Mouse (Mus musculus): ENCODE data around the gene Dpyd. TPM values are rescaled to one million over a fixed set of nuclear protein-coding genes. Genes with fewer than 3 reads are reported as not detected.

The Dpyd gene
- polyA plus RNA-seq, 1 experiment from 2014 or later, result 3.3 TPM

DNA sequence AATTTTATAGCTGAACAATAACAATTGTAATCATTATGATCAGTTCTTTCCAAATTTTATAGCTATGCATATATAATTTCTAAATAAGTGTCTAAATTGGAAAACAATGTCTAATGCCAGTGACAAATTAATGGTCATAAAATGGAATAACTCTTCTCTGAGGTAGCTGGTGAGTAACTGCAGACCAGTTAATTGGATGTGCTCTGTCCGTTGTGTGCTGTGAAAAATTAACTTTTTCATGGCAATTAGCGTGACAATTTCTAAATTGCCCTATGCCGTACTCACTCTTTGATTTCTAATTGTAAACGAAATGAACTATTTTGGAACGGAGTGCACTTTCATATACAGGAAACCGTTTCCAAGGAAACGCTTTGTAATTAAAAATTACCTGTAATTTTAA lies 869.8 kb downstream of the Dpyd start:
- ATAC-seq (ENCODE audit: insufficient number of reproducible peaks, insufficient read depth, low FRiP score, low read depth), result no peak
- H3K27me3 ChIP-seq (ENCODE audit: control insufficient read depth, insufficient read depth, low read length), result no peaks in the 10 kb centered on the region
- H3K9ac ChIP-seq (ENCODE audit: low read length), result no peak overlapping the region
- H3K36me3 ChIP-seq (ENCODE audit: control insufficient read depth, insufficient read depth, low read length), result no peaks in the 10 kb centered on the region
- H3K4me1 ChIP-seq (ENCODE audit: control insufficient read depth in 2 of 2, insufficient read depth in 2 of 2, low read length in 2 of 2), result no peaks in the 10 kb centered on the region
- 89% methylated on average over 7 of the region's 7 CpGs for WGBS
- no peak overlapping the region for H3K4me2 ChIP-seq (ENCODE audit: low read length)
- no peak overlapping the region for H3K4me3 ChIP-seq (ENCODE audit: control insufficient read depth in 1 of 2, insufficient read depth in 1 of 2, low read depth in 1 of 2, low read length in 2 of 2)
- H3K9me3 ChIP-seq (ENCODE audit: control insufficient read depth, low read length), result no peaks in the 10 kb centered on the region
- H3K27ac ChIP-seq (replicated peaks in 1 of 2; ENCODE audit: control insufficient read depth in 1 of 2, insufficient read depth in 1 of 2, low read depth in 2 of 2, low read length in 2 of 2), result no peak overlapping the region

DNA sequence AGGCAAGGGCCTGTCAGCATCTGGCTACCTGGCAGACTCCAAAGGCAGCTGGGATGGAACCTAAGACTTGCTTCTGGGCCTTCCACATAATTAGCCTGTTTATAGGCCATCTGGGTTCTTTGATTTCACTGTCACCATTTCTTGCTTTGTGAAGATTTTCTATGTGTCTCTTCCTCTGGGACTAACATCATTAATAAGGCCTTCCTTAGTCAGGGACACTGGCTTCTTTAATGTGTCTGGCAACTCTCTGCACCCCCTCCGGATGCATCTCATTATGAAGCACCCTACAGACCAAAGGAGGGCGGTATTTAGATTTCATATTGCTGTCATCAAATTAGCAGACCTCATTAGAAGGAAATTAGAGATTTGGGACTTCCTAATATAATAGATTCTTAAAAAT lies 885.6 kb downstream of the Dpyd start:
- no peak overlapping the region for H3K4me3 ChIP-seq (ENCODE audit: control insufficient read depth in 1 of 2, insufficient read depth in 1 of 2, low read depth in 1 of 2, low read length in 2 of 2)
- no peak overlapping the region for H3K4me2 ChIP-seq (ENCODE audit: low read length)
- no peaks in the 10 kb centered on the region for H3K9me3 ChIP-seq (ENCODE audit: control insufficient read depth, low read length)
- no peaks in the 10 kb centered on the region for H3K4me1 ChIP-seq (ENCODE audit: control insufficient read depth in 2 of 2, insufficient read depth in 2 of 2, low read length in 2 of 2)
- no peaks in the 10 kb centered on the region for H3K36me3 ChIP-seq (ENCODE audit: control insufficient read depth, insufficient read depth, low read length)
- no peak overlapping the region for H3K27ac ChIP-seq (replicated peaks in 1 of 2; ENCODE audit: control insufficient read depth in 1 of 2, insufficient read depth in 1 of 2, low read depth in 2 of 2, low read length in 2 of 2)
- H3K27me3 ChIP-seq (ENCODE audit: control insufficient read depth, insufficient read depth, low read length), result no peaks in the 10 kb centered on the region
- WGBS, result 79% methylated on average over 2 of the region's 2 CpGs
- no peak for ATAC-seq (ENCODE audit: insufficient number of reproducible peaks, insufficient read depth, low FRiP score, low read depth)
- H3K9ac ChIP-seq (ENCODE audit: low read length), result no peak overlapping the region

DNA sequence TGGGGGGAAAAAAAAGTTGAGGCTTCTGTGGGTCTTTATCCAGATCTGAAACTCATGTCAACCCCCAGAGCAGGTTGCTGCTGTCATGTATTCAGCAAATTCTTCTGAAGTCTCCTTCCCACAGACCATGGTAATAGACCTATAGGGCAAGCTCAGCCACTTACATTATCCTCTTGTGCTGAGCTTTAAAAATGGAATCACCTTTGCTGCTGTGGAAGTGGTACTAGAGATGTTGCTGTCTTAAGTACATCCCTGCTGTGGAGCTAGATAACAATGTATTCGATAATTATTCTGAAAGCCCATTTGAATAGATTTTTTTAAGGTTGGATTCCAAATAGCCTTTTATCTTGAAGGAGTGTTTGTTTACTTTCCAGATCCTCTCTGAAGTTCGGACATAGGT lies 902.1 kb downstream of the Dpyd start:
- H3K27ac ChIP-seq (replicated peaks in 1 of 2; ENCODE audit: control insufficient read depth in 1 of 2, insufficient read depth in 1 of 2, low read depth in 2 of 2, low read length in 2 of 2), result no peak overlapping the region
- no peak overlapping the region for H3K4me2 ChIP-seq (ENCODE audit: low read length)
- no peak for ATAC-seq (ENCODE audit: insufficient number of reproducible peaks, insufficient read depth, low FRiP score, low read depth)
- no peak overlapping the region for H3K4me3 ChIP-seq (ENCODE audit: control insufficient read depth in 1 of 2, insufficient read depth in 1 of 2, low read depth in 1 of 2, low read length in 2 of 2)
- H3K9me3 ChIP-seq (ENCODE audit: control insufficient read depth, low read length), result no peaks in the 10 kb centered on the region
- H3K27me3 ChIP-seq (ENCODE audit: control insufficient read depth, insufficient read depth, low read length), result no peaks in the 10 kb centered on the region
- H3K36me3 ChIP-seq (ENCODE audit: control insufficient read depth, insufficient read depth, low read length), result no peaks in the 10 kb centered on the region
- 71% methylated on average over 2 of the region's 2 CpGs for WGBS
- no peaks in the 10 kb centered on the region for H3K4me1 ChIP-seq (ENCODE audit: control insufficient read depth in 2 of 2, insufficient read depth in 2 of 2, low read length in 2 of 2)
- H3K9ac ChIP-seq (ENCODE audit: low read length), result no peak overlapping the region

DNA sequence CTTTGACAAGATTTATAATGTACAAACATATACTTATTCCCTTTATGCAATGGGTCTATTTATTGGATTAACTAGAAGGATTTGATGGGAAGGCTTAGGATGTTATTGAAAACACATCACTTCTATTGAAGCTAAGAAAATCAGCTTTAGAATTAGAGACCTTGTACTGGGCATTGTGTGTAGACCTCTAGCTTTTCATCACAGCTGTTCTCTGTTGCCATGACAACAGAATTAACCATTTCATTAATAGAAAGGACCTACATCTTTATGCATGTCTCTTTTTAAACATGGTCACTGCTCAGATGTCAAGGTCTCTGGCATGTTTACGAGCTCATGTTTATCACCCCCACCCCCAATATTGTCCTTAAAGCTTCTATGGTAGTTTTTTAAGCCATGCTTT lies 902.5 kb downstream of the Dpyd start:
- Histone ChIP-seq H3K9me3 (ENCODE audit: control insufficient read depth, low read length) (no peaks in the 10 kb centered on the region), H3K4me1 (ENCODE audit: control insufficient read depth in 2 of 2, insufficient read depth in 2 of 2, low read length in 2 of 2) (no peaks in the 10 kb centered on the region), H3K4me2 (ENCODE audit: low read length) (no peak overlapping the region), H3K27me3 (ENCODE audit: control insufficient read depth, insufficient read depth, low read length) (no peaks in the 10 kb centered on the region), H3K9ac (ENCODE audit: low read length) (no peak overlapping the region), H3K27ac (replicated peaks in 1 of 2; ENCODE audit: control insufficient read depth in 1 of 2, insufficient read depth in 1 of 2, low read depth in 2 of 2, low read length in 2 of 2) (no peak overlapping the region), H3K4me3 (ENCODE audit: control insufficient read depth in 1 of 2, insufficient read depth in 1 of 2, low read depth in 1 of 2, low read length in 2 of 2) (no peak overlapping the region), H3K36me3 (ENCODE audit: control insufficient read depth, insufficient read depth, low read length) (no peaks in the 10 kb centered on the region)
- ATAC-seq (ENCODE audit: insufficient number of reproducible peaks, insufficient read depth, low FRiP score, low read depth), result no peak
- WGBS, result 69% methylated on average over 1 of the region's 1 CpGs

DNA sequence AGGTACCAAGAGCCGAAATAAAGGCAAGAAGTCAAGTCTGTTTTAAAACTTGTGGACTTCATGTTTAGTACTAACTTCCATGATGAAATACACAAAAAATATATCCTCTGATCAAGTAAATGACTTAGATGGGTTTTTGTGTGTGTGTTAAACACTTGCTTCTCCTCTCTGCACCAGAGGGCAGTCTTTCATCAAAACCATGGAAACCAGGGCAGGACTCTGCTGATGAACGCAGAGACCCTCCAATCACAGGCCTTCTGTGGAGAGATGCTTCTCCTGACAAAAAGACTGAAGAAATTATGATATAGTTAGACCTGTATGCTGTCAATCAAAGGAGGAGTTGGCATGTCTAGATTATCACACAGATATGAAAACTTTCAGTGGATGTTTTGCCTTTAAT lies 905.8 kb downstream of the Dpyd start:
- H3K4me2 ChIP-seq (ENCODE audit: low read length), result no peak overlapping the region
- H3K4me1 ChIP-seq (ENCODE audit: control insufficient read depth in 2 of 2, insufficient read depth in 2 of 2, low read length in 2 of 2), result no peaks in the 10 kb centered on the region
- H3K27ac ChIP-seq (replicated peaks in 1 of 2; ENCODE audit: control insufficient read depth in 1 of 2, insufficient read depth in 1 of 2, low read depth in 2 of 2, low read length in 2 of 2), result no peak overlapping the region
- 70% methylated on average over 2 of the region's 2 CpGs for WGBS
- no peak overlapping the region for H3K9ac ChIP-seq (ENCODE audit: low read length)
- no peaks in the 10 kb centered on the region for H3K9me3 ChIP-seq (ENCODE audit: control insufficient read depth, low read length)
- ATAC-seq (ENCODE audit: insufficient number of reproducible peaks, insufficient read depth, low FRiP score, low read depth), result no peak
- no peaks in the 10 kb centered on the region for H3K36me3 ChIP-seq (ENCODE audit: control insufficient read depth, insufficient read depth, low read length)
- no peak overlapping the region for H3K4me3 ChIP-seq (ENCODE audit: control insufficient read depth in 1 of 2, insufficient read depth in 1 of 2, low read depth in 1 of 2, low read length in 2 of 2)
- no peaks in the 10 kb centered on the region for H3K27me3 ChIP-seq (ENCODE audit: control insufficient read depth, insufficient read depth, low read length)
